ENCODE assay signal across 13 mouse cellular contexts in the genomic region with DNA sequence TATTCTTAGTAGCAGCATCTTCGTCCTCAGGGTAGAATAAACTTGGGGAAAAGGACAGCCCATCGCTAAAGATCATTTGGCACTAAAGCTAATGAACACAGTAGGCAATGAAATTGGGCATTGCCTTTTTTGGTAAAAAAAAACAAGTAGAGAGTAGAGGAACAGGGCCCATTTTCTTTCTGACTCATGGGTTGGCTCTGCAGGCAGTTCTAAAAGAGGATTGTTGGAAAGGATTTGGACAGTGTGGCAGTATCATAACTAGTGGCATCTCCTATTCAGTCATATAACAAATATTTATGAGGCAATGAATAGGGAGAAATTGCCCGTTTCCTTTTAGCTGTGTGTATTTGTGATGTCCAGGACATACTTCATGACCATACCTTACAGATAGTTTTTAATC.
"Had no signal": no experiment of that assay in that cellular context is flagged by ENCODE, and none has a peak within 500 bp of the region (broad histone marks: within the 10 kb centered on the region; RNA-seq: fewer than 3 reads in every experiment).

No protein-coding gene starts in this region.

- H3K9ac ChIP-seq: lung, embryonic 14.5 days; midbrain, embryonic 15.5 days; neural tube, embryonic 12.5 days had no signal

- H3K36me3 ChIP-seq: limb, embryonic 10.5 days; midbrain, embryonic 10.5 days; midbrain, embryonic 15.5 days; neural tube, embryonic 12.5 days had no signal

- H3K27ac ChIP-seq: left cerebral cortex, adult 2 months; limb, embryonic 10.5 days; midbrain, embryonic 10.5 days; midbrain, embryonic 15.5 days; neural tube, embryonic 12.5 days had no signal

- H3K27me3 ChIP-seq: midbrain, embryonic 15.5 days; neural tube, embryonic 12.5 days had no signal

- H3K4me1 ChIP-seq: midbrain, embryonic 10.5 days; midbrain, embryonic 15.5 days; neural tube, embryonic 12.5 days had no signal

- H3K9me3 ChIP-seq: limb, embryonic 10.5 days; midbrain, embryonic 10.5 days; midbrain, embryonic 15.5 days; neural tube, embryonic 12.5 days had no signal

- H3K4me2 ChIP-seq: liver, embryonic 11.5 days; lung, embryonic 14.5 days; midbrain, embryonic 15.5 days; neural tube, embryonic 12.5 days had no signal

- H3K4me3 ChIP-seq: left cerebral cortex, adult 2 months; limb, embryonic 10.5 days; midbrain, embryonic 10.5 days; midbrain, embryonic 15.5 days; neural tube, embryonic 12.5 days had no signal

- DNase-seq: kidney, adult 8-10 months; kidney, postnatal 25 days; lung, embryonic 14.5 days; lung, postnatal 4 days; right cerebral cortex, postnatal 4 days; thymus, postnatal 4 days had no signal

- ATAC-seq: intestine, postnatal 0 days; midbrain, embryonic 15.5 days had no signal
